Mouse (Mus musculus) G1E (cell line): ENCODE measurements around the gene Arrdc5. TPM values are rescaled to one million over a fixed set of nuclear protein-coding genes. Genes with fewer than 3 reads are reported as not detected.

Experiments used
- ATAC-seq: 2 replicates; pipeline ENCODE4 v1.8.0; 2016; ENCODE audit warnings: mild to moderate bottlenecking; ENCODE audit not compliant: insufficient number of reproducible peaks, poor library complexity, low FRiP score, severe bottlenecking; ENCODE audit errors: extremely low read depth
- DNase-seq: peaks from one replicate; pipeline ENCODE4 v3.0.0; 2012; ENCODE audit warnings: low spot score
- H3K27me3 ChIP-seq: 2 replicates; pipeline ENCODE4 v1.6.1; 2012; ENCODE audit warnings: mild to moderate bottlenecking, low read length, inconsistent platforms; ENCODE audit not compliant: insufficient read depth
- H3K36me3 ChIP-seq: replicated peaks from 2 replicates; pipeline ENCODE3; 2012; ENCODE audit warnings: mild to moderate bottlenecking, inconsistent platforms
- H3K4me1 ChIP-seq: 2 replicates; pipeline ENCODE4 v1.6.1; 2012; ENCODE audit warnings: low read depth, low read length, inconsistent platforms, mixed read lengths; ENCODE audit not compliant: insufficient read depth
- H3K4me3 ChIP-seq: 2 replicates; pipeline ENCODE4 v1.5.1; 2012; ENCODE audit warnings: low read depth, mild to moderate bottlenecking, inconsistent platforms, low read length, moderate library complexity, mixed read lengths
- H3K9me3 ChIP-seq: replicated peaks from 2 replicates; pipeline ENCODE4 v1.6.1; 2012; ENCODE audit warnings: inconsistent platforms
- CTCF ChIP-seq: IDR thresholded peaks from 2 replicates; pipeline ENCODE4 v1.5.1; 2012; ENCODE audit warnings: low read depth, low read length, inconsistent platforms, mixed read lengths
- GATA1 ChIP-seq: IDR thresholded peaks from 2 replicates; pipeline ENCODE4 v1.6.1; 2012; ENCODE audit warnings: borderline replicate concordance, low read length, inconsistent platforms, mixed read lengths
- GATA2 ChIP-seq: IDR thresholded peaks from 2 replicates; pipeline ENCODE4 v1.6.1; 2012; ENCODE audit warnings: low read depth, low read length, inconsistent platforms, borderline replicate concordance
- POLR2AphosphoS5 ChIP-seq: IDR thresholded peaks from 2 replicates; pipeline ENCODE4 v1.6.1; 2012; ENCODE audit warnings: low read depth, low read length, inconsistent platforms; ENCODE audit not compliant: insufficient replicate concordance
- TAL1 ChIP-seq: conservative IDR thresholded peaks from 2 replicates; pipeline ENCODE4 v1.6.1; 2012; ENCODE audit warnings: low read depth, low read length, inconsistent platforms, mixed read lengths
- polyA plus RNA-seq: library from polyadenylated mRNA; stranded (reverse); fragments of >175 nt; gene quantifications from 2 replicates; pipeline ENCODE4 v1.2.3, GENCODE M21; 2012
- total RNA-seq, 2 experiments: library from RNA; stranded (forward) in 1 of 2; stranded (reverse) in 1 of 2; fragments of 200-1000 nt in 1 of 2; fragments of >200 nt in 1 of 2; fragmentation: Nextera tagmentation in 1 of 2; gene quantifications; 2 replicates each; pipeline ENCODE4 v1.2.3; 2014 to 2017

The Arrdc5 gene
- not detected in 2 replicates for total RNA-seq (2014; fragmentation: Nextera tagmentation)
- total RNA-seq (2017): not detected in 2 replicates
- not detected in 2 replicates for polyA plus RNA-seq

DNA sequence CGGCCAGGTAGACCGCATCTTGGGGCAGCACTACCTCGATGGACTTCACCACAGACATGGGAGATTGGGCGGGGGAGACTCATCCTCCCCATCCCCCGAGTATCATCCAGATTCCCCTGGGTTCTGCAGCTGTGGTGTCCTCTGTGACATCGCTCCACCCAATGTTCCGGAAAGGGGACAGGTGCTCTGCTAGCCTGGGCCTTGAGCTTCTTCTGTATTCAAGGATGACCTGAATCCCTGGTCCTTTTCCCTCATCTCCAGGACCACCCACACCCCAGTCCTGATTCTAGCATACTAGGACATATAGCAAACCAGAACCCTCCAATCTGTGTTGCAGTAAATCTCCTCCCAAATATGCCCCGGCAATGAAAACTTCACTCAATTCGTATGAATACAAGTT is at the start of gene Arrdc5:
TSS of gene Arrdc5 (minus strand) at position 101 of the 400 bp plus-strand sequence.
- no peak for ATAC-seq
- Histone ChIP-seq H3K36me3 (peaks cover 7% of the 10 kb centered on the region), H3K9me3 (no peaks in the 10 kb centered on the region), H3K4me1 (peaks cover 36% of the 10 kb centered on the region), H3K27me3 (peaks cover 32% of the 10 kb centered on the region), H3K4me3 (no peak within 1 kb of the TSS)
- TF ChIP-seq POLR2AphosphoS5: no peak
- TF ChIP-seq GATA1: no peak
- no peak for TF ChIP-seq GATA2
- TF ChIP-seq TAL1: no peak
- TF ChIP-seq CTCF: no peak
- no peak for DNase-seq

DNA sequence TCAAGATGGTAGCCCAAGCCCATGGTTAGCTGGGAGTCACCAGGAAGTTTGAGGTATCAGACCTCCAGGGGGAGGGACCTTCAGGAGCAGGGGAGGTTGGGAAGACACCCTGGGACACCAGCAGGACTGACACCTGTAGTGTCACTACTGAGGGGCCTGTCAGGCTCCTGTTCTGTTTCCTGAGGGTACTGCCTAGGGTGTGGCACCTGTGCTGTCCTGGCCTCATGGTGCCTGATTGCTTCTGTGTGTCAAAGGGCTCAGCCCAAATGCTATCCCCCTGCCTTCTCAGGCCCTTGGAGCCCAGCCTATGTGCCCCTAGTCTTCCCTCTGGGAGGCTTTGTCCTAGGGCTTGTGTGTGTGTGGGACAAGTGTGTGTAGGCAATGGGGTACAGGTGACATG is 48.5 kb upstream of the Arrdc5 start:
- no peaks in the 10 kb centered on the region for H3K9me3 ChIP-seq
- TF ChIP-seq POLR2AphosphoS5 (no peak), GATA2 (no peak), GATA1 (no peak), CTCF (no peak), TAL1 (no peak)
- peaks cover 36% of the 10 kb centered on the region for H3K4me1 ChIP-seq
- DNase-seq (no peak), ATAC-seq (no peak)
- peaks cover 97% of the 10 kb centered on the region for H3K36me3 ChIP-seq
- no peak overlapping the region; the same call in 1 of the 2 replicates for H3K4me3 ChIP-seq
- no peaks in the 10 kb centered on the region for H3K27me3 ChIP-seq

DNA sequence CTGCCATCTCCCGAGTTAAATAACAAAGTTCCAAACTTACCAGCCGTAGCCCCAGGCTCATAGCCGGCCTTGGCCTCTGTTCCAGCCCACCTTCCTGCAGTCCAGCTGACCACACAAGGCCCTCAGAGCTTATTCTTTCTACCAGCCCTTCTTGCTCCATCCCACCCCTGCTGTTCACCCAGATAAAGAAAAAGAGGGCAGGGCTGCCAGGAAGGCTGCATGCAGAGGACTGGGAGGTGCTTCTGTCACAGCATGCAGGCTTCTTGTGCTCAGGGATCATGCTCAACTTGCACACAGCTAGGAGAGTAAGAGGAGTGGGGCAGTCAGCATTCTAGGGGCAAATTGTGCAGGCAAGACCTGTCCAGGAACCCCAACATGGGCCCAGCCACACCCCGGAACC is 48.0 kb upstream of the Arrdc5 start:
- Histone ChIP-seq H3K4me3 (no peak overlapping the region; the same call in 1 of the 2 replicates), H3K27me3 (no peaks in the 10 kb centered on the region), H3K36me3 (peaks cover 97% of the 10 kb centered on the region), H3K9me3 (no peaks in the 10 kb centered on the region), H3K4me1 (peaks cover 41% of the 10 kb centered on the region)
- ATAC-seq (no peak), DNase-seq (no peak)
- no peak for TF ChIP-seq POLR2AphosphoS5
- TF ChIP-seq TAL1: 0 out of 2 replicates have a peak, but pooled peaks have one; percentile 20
- no peak for TF ChIP-seq CTCF
- TF ChIP-seq GATA2: no peak

DNA sequence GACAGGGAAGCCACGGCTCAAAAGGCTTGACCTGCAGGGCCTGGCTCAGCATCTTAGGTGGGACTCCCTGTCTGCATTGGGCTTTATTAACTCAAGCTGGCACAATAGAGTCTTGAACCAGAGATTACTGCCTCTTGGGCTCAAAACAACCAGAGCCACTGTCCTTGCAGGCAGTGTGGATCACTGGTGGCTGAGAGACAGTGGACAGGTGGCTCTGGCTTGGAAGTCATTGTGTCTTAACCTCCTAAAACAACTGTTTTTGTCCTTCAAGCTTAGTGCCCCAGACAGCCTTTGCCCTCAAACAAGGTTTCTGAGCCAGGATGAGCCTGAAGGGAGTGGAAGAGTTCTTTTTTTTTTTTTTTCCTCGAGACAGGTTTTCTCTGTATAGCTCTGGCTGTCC is 45.3 kb upstream of the Arrdc5 start:
- peaks cover 82% of the 10 kb centered on the region for H3K36me3 ChIP-seq
- peaks cover 51% of the 10 kb centered on the region for H3K4me1 ChIP-seq

DNA sequence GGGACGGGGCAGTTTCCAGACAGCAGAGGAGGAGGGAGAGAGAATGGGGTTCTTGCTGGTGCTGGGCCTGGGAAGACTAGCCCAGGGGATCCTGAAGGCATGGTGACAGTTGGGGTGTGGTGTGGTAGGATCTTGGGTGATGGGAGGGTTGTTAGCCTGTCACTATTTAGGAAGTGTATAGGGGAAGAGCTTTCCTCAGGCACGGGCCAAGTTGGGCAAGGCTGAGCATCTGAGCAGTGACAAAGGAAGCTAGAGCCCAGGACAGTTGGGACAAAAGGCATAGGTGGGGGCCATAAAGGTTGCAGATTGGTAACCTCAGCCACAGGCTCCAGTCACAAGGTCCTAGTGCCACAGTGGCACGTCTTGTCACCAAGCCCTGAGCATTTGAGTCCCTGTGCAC is 43.4 kb upstream of the Arrdc5 start:
- ATAC-seq (no peak), DNase-seq (no peak)
- Histone ChIP-seq H3K4me1 (peaks cover 44% of the 10 kb centered on the region), H3K27me3 (no peaks in the 10 kb centered on the region), H3K4me3 (no peak overlapping the region; the same call in 1 of the 2 replicates), H3K9me3 (no peaks in the 10 kb centered on the region), H3K36me3 (peaks cover 78% of the 10 kb centered on the region)
- no peak for TF ChIP-seq CTCF
- TF ChIP-seq POLR2AphosphoS5: no peak
- no peak for TF ChIP-seq TAL1
- no peak for TF ChIP-seq GATA2
- no peak for TF ChIP-seq GATA1

More for the DNA sequence above, 45.3 kb upstream of the Arrdc5 start:
- H3K9me3 ChIP-seq: no peaks in the 10 kb centered on the region
- no peaks in the 10 kb centered on the region for H3K27me3 ChIP-seq
- DNase-seq: no peak
- TF ChIP-seq GATA1: no peak
- TF ChIP-seq CTCF: no peak
- TF ChIP-seq TAL1: no peak
- TF ChIP-seq POLR2AphosphoS5: no peak
- no peak for TF ChIP-seq GATA2
- no peak for ATAC-seq
- no peak overlapping the region for H3K4me3 ChIP-seq

DNA sequence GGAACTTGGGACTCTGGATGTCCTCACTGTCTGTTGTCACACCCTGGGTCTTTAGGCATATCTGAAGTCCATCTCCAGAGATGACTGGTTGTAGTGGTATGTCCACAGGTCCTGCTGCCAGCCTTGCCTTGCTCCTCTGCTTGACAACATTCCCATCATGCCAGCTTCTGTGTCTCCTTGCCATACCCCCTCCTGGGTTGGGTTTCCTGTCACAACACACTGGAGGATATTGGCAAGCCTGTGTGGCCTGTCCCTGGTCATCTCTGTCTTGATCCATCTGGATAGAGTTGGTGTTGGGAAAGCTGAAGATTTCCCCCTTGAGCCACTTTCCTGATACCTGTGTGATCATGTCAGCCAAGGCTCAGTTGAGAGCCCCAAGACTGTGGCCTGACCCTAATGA is 40.6 kb upstream of the Arrdc5 start:
- Histone ChIP-seq H3K27me3 (no peaks in the 10 kb centered on the region), H3K4me3 (no peak overlapping the region), H3K4me1 (peaks cover 52% of the 10 kb centered on the region), H3K9me3 (no peaks in the 10 kb centered on the region), H3K36me3 (peaks cover 74% of the 10 kb centered on the region)
- no peak for DNase-seq
- TF ChIP-seq TAL1: no peak
- TF ChIP-seq GATA1: no peak
- no peak for TF ChIP-seq GATA2
- TF ChIP-seq CTCF: no peak
- TF ChIP-seq POLR2AphosphoS5: no peak
- no peak for ATAC-seq

DNA sequence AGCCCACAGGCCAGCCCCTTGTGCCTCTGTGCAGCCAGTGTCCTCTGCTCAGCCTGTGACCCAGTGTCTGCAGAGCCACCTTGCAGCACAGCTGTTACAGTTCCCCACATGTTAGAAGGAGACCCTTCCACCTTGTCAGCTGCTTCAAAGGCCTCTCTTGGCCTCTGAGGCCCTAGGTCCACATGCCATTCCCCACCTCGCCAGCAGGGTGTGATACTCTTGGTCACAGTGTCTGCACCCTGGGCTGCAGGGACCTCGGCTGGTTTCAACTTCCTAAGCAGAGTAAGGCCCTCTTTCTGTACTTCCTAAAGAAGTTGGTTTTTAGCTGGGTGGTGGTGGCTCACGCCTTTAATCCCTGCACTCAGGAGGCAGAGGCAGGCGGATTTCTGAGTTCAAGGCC is 38.8 kb upstream of the Arrdc5 start:
- Histone ChIP-seq H3K4me3 (no peak overlapping the region), H3K36me3 (peaks cover 72% of the 10 kb centered on the region), H3K4me1 (peaks cover 61% of the 10 kb centered on the region), H3K27me3 (no peaks in the 10 kb centered on the region), H3K9me3 (no peaks in the 10 kb centered on the region)
- peak; percentile 43; the same call in 1 of the 2 replicates for ATAC-seq
- TF ChIP-seq CTCF (peak; percentile 47), POLR2AphosphoS5 (no peak), GATA2 (no peak), TAL1 (no peak), GATA1 (no peak)
- DNase-seq: no peak
